Mouse (Mus musculus) cerebral cortex, adult 2 months (tissue): ENCODE measurements around the gene Trim40.

Experiments used
- WGBS: fragments of 180-500 bp; shearing (Covaris S2); methylation state at CpG from one replicate; pipeline ENCODE4 v1.1.7; 2018; 5-methylcytosine and 5-hydroxymethylcytosine counted together

Trim40 gene

GRCm38 (mm10) chr17:36892362-36892761 lies 2.4 kb upstream of the Trim40 start:
- WGBS: 0% methylated on average over 2 of the region's 2 CpGs

- 91% methylated on average over 1 of the region's 1 CpGs for WGBS
Observed at GRCm38 (mm10) chr17:36891496-36891895, 1.6 kb upstream of the Trim40 start.

GRCm38 (mm10) chr17:36885132-36885790 lies 4.7 kb downstream of the Trim40 start:
- WGBS: 93% methylated on average over 12 of the region's 12 CpGs

- 64% methylated on average over 2 of the region's 2 CpGs for WGBS
Observed at GRCm38 (mm10) chr17:36883350-36883749, 6.6 kb downstream of the Trim40 start.

GRCm38 (mm10) chr17:36874636-36875035 lies 15.3 kb downstream of the Trim40 start:
- WGBS: 65% methylated on average over 4 of the region's 4 CpGs

- WGBS: 70% methylated on average over 25 of the region's 25 CpGs
Observed at GRCm38 (mm10) chr17:36869955-36870810, 19.7 kb downstream of the Trim40 start.

- WGBS: 68% methylated on average over 4 of the region's 4 CpGs
Observed at GRCm38 (mm10) chr17:36869284-36869954, 20.5 kb downstream of the Trim40 start, which contains the start of gene Trim10. Gene Trim10 (plus strand): TSS chr17:36869574.

GRCm38 (mm10) chr17:36868836-36869235 lies 21.1 kb downstream of the Trim40 start:
- WGBS: 94% methylated on average over 2 of the region's 2 CpGs

- WGBS: 12% methylated on average over 29 of the region's 29 CpGs
Observed at GRCm38 (mm10) chr17:36866719-36867527, 23.0 kb downstream of the Trim40 start, which contains the start of gene Trim15. Gene Trim15 (minus strand): TSS chr17:36867210.

GRCm38 (mm10) chr17:36861680-36862079 lies 28.2 kb downstream of the Trim40 start:
- 53% methylated on average over 2 of the region's 2 CpGs for WGBS

- 91% methylated on average over 3 of the region's 3 CpGs for WGBS
Observed at GRCm38 (mm10) chr17:36858181-36858580, 31.7 kb downstream of the Trim40 start.

- 84% methylated on average over 4 of the region's 4 CpGs for WGBS
Observed at GRCm38 (mm10) chr17:36856236-36856635, 33.7 kb downstream of the Trim40 start.

GRCm38 (mm10) chr17:36855484-36855883 lies 34.4 kb downstream of the Trim40 start:
- 96% methylated on average over 3 of the region's 3 CpGs for WGBS

- WGBS: 94% methylated on average over 5 of the region's 5 CpGs
Observed at GRCm38 (mm10) chr17:36851627-36852026, 38.3 kb downstream of the Trim40 start.

- 74% methylated on average over 5 of the region's 5 CpGs for WGBS
Observed at GRCm38 (mm10) chr17:36851200-36851599, 38.7 kb downstream of the Trim40 start.

GRCm38 (mm10) chr17:36849992-36850391 lies 39.9 kb downstream of the Trim40 start:
- WGBS: 84% methylated on average over 2 of the region's 2 CpGs

- WGBS: 74% methylated on average over 5 of the region's 5 CpGs
Observed at GRCm38 (mm10) chr17:36848911-36849310, 41.0 kb downstream of the Trim40 start.

- 61% methylated on average over 1 of the region's 1 CpGs for WGBS
Observed at GRCm38 (mm10) chr17:36844725-36845124, 45.2 kb downstream of the Trim40 start.

- 87% methylated on average over 7 of the region's 7 CpGs for WGBS
Observed at GRCm38 (mm10) chr17:36843696-36844095, 46.2 kb downstream of the Trim40 start.

- 91% methylated on average over 3 of the region's 3 CpGs for WGBS
Observed at GRCm38 (mm10) chr17:36839931-36840330, 50.0 kb downstream of the Trim40 start.

- WGBS: 78% methylated on average over 5 of the region's 5 CpGs
Observed at GRCm38 (mm10) chr17:36839001-36839400, 50.9 kb downstream of the Trim40 start.
